Mouse (Mus musculus): ENCODE data around the gene Zfp422.
A peak's percentile ranks its signal among the peaks of the same experiment; 100 is the strongest.
"Not testable (repeated sequence)": the region's sequence is repeated elsewhere in the genome, so short reads cannot be mapped to it uniquely, and the experiment has no call there.

The Zfp422 gene

GRCm38 (mm10) chr6:116650406-116650805 is 21.6 kb upstream of the Zfp422 start, which contains the start of gene Depp1:
TSS of gene Depp1 (plus strand) at chr6:116650609.
- DNase-seq (ENCODE audit: low spot score in 2 of 2), result no peak

- no peak for DNase-seq (ENCODE audit: low spot score in 2 of 2)
Observed at GRCm38 (mm10) chr6:116649811-116650210, 21.0 kb upstream of the Zfp422 start.

GRCm38 (mm10) chr6:116647763-116648162 is 19.0 kb upstream of the Zfp422 start:
- DNase-seq (ENCODE audit: low spot score in 2 of 2), result no peak

- no peak for DNase-seq (ENCODE audit: low spot score in 2 of 2)
Observed at GRCm38 (mm10) chr6:116644335-116644734, 15.5 kb upstream of the Zfp422 start.

GRCm38 (mm10) chr6:116643881-116644280 is 15.1 kb upstream of the Zfp422 start:
- DNase-seq (ENCODE audit: low spot score in 2 of 2), result no peak

GRCm38 (mm10) chr6:116642942-116643341 is 14.1 kb upstream of the Zfp422 start:
- no peak for DNase-seq (ENCODE audit: low spot score in 2 of 2)

- DNase-seq (ENCODE audit: low spot score in 2 of 2), result no peak
Observed at GRCm38 (mm10) chr6:116639663-116640062, 10.9 kb upstream of the Zfp422 start.

- DNase-seq (ENCODE audit: low spot score in 2 of 2), result no peak
Observed at GRCm38 (mm10) chr6:116638871-116639270, 10.1 kb upstream of the Zfp422 start.

- no peak for DNase-seq (ENCODE audit: low spot score in 2 of 2)
Observed at GRCm38 (mm10) chr6:116637496-116637895, 8.7 kb upstream of the Zfp422 start.

- DNase-seq (ENCODE audit: low spot score in 2 of 2), result peak in 1 of 2 experiments; percentile 47
Observed at GRCm38 (mm10) chr6:116636581-116637235, 7.9 kb upstream of the Zfp422 start.

GRCm38 (mm10) chr6:116635251-116636180 is 6.7 kb upstream of the Zfp422 start:
- DNase-seq (ENCODE audit: low spot score in 2 of 2), result peak in 1 of 2 experiments; percentile 58

- peak in 1 of 2 experiments; percentile 49 for DNase-seq (ENCODE audit: low spot score in 2 of 2)
Observed at GRCm38 (mm10) chr6:116633741-116634695, 5.2 kb upstream of the Zfp422 start.

- DNase-seq (ENCODE audit: low spot score in 2 of 2), result peak; percentile 73 to 89
Observed at GRCm38 (mm10) chr6:116632129-116632528, 3.3 kb upstream of the Zfp422 start.

- peak in 1 of 2 experiments; percentile 49 for DNase-seq (ENCODE audit: low spot score in 2 of 2)
Observed at GRCm38 (mm10) chr6:116629766-116630165, 967 bp upstream of the Zfp422 start.

- no peak for DNase-seq (ENCODE audit: low spot score in 2 of 2)
Observed at GRCm38 (mm10) chr6:116628095-116628494, 704 bp downstream of the Zfp422 start.

- DNase-seq (ENCODE audit: low spot score in 2 of 2), result peak in 1 of 2 experiments; percentile 62
Observed at GRCm38 (mm10) chr6:116626417-116626816, 2.4 kb downstream of the Zfp422 start.

GRCm38 (mm10) chr6:116621318-116622023 is 7.3 kb downstream of the Zfp422 start:
- no peak for DNase-seq (ENCODE audit: low spot score in 2 of 2)

GRCm38 (mm10) chr6:116618073-116618472 is 10.7 kb downstream of the Zfp422 start:
- no peak for DNase-seq (ENCODE audit: low spot score in 2 of 2)

GRCm38 (mm10) chr6:116615719-116616118 is 13.1 kb downstream of the Zfp422 start:
- no peak for DNase-seq (ENCODE audit: low spot score in 2 of 2)

- no peak for DNase-seq (ENCODE audit: low spot score in 2 of 2)
Observed at GRCm38 (mm10) chr6:116607230-116607629, 21.6 kb downstream of the Zfp422 start.

GRCm38 (mm10) chr6:116600969-116601368 is 27.8 kb downstream of the Zfp422 start:
- not testable (repeated sequence) for DNase-seq (ENCODE audit: low spot score in 2 of 2)

All from spleen, postnatal 4 days (tissue).